Mouse (Mus musculus): ENCODE measurements around the gene Prdx2. TPM values are rescaled to one million over a fixed set of nuclear protein-coding genes. Genes with fewer than 3 reads are reported as not detected.

Prdx2 gene
- polyA plus RNA-seq, 1 experiment from 2014 or later: 337 TPM

GRCm38 (mm10) chr8:84946528-84947240 lies 22.7 kb upstream of the Prdx2 start, which contains the start of gene Rtbdn:
Rtbdn (plus strand) TSS chr8:84946991.
- no peak for DNase-seq (ENCODE audit: low spot score)
- H3K36me3 ChIP-seq (ENCODE audit: insufficient read depth, low read length): no peaks in the 10 kb centered on the region
- H3K9ac ChIP-seq (replicated peaks; ENCODE audit: low read depth): no peak within 1 kb of the TSS
- TF ChIP-seq CTCF (IDR thresholded peaks at IDR 0.05) (peak; percentile 46), EP300 (IDR thresholded peaks at IDR 0.05) (no peak)
- peak within 1 kb of the TSS; percentile 55 for H3K4me2 ChIP-seq (replicated peaks; ENCODE audit: low read depth, low read length)
- H3K4me1 ChIP-seq (ENCODE audit: insufficient read depth, low read depth, low read length): no peaks in the 10 kb centered on the region
- H3K4me3 ChIP-seq (ENCODE audit: low read depth, low read length): peak within 1 kb of the TSS; percentile 32
- ATAC-seq: peak; percentile 16; the same call in 1 of the 2 replicates
- no peaks in the 10 kb centered on the region for H3K9me3 ChIP-seq (ENCODE audit: low read length)
- no peak within 1 kb of the TSS for H3K27ac ChIP-seq (ENCODE audit: low read length)
- H3K27me3 ChIP-seq (replicated peaks; ENCODE audit: insufficient read depth, low read length): peaks cover 48% of the 10 kb centered on the region
- 9% methylated on average over 17 of the region's 17 CpGs for WGBS

- no peaks in the 10 kb centered on the region for H3K36me3 ChIP-seq (ENCODE audit: insufficient read depth, low read length)
- WGBS: 14% methylated on average over 9 of the region's 9 CpGs
- TF ChIP-seq EP300 (IDR thresholded peaks at IDR 0.05) (no peak), CTCF (IDR thresholded peaks at IDR 0.05) (no peak)
- no peak overlapping the region for H3K27ac ChIP-seq (ENCODE audit: low read length)
- no peaks in the 10 kb centered on the region for H3K4me1 ChIP-seq (ENCODE audit: insufficient read depth, low read depth, low read length)
- H3K4me3 ChIP-seq (ENCODE audit: low read depth, low read length): no peak overlapping the region
- H3K9me3 ChIP-seq (ENCODE audit: low read length): no peaks in the 10 kb centered on the region
- peaks cover 48% of the 10 kb centered on the region for H3K27me3 ChIP-seq (replicated peaks; ENCODE audit: insufficient read depth, low read length)
- ATAC-seq: peak; percentile 33; the same call in 1 of the 2 replicates
- DNase-seq (ENCODE audit: low spot score): peak; percentile 58
- no peak overlapping the region for H3K4me2 ChIP-seq (replicated peaks; ENCODE audit: low read depth, low read length)
- H3K9ac ChIP-seq (replicated peaks; ENCODE audit: low read depth): no peak overlapping the region
These were observed 22.2 kb upstream of the Prdx2 start for GRCm38 (mm10) chr8:84947241-84947545.

GRCm38 (mm10) chr8:84949753-84950152 lies 19.6 kb upstream of the Prdx2 start:
- ATAC-seq (no peak), DNase-seq (ENCODE audit: low spot score) (no peak)
- H3K4me2 ChIP-seq (replicated peaks; ENCODE audit: low read depth, low read length): no peak overlapping the region
- H3K27ac ChIP-seq (ENCODE audit: low read length): no peak overlapping the region
- TF ChIP-seq EP300 (IDR thresholded peaks at IDR 0.05) (no peak), CTCF (IDR thresholded peaks at IDR 0.05) (no peak)
- WGBS: 18% methylated on average over 12 of the region's 12 CpGs
- H3K9me3 ChIP-seq (ENCODE audit: low read length): no peaks in the 10 kb centered on the region
- no peaks in the 10 kb centered on the region for H3K4me1 ChIP-seq (ENCODE audit: insufficient read depth, low read depth, low read length)
- H3K36me3 ChIP-seq (ENCODE audit: insufficient read depth, low read length): no peaks in the 10 kb centered on the region
- no peak overlapping the region for H3K9ac ChIP-seq (replicated peaks; ENCODE audit: low read depth)
- no peak overlapping the region for H3K4me3 ChIP-seq (ENCODE audit: low read depth, low read length)
- peaks cover 35% of the 10 kb centered on the region for H3K27me3 ChIP-seq (replicated peaks; ENCODE audit: insufficient read depth, low read length)

- TF ChIP-seq EP300 (IDR thresholded peaks at IDR 0.05): no peak
- no peak overlapping the region for H3K4me3 ChIP-seq (ENCODE audit: low read depth, low read length)
- peak; percentile 56 for DNase-seq (ENCODE audit: low spot score)
- peaks cover 8% of the 10 kb centered on the region; the same call in 1 of the 2 replicates for H3K27me3 ChIP-seq (replicated peaks; ENCODE audit: insufficient read depth, low read length)
- no peaks in the 10 kb centered on the region for H3K36me3 ChIP-seq (ENCODE audit: insufficient read depth, low read length)
- H3K9ac ChIP-seq (replicated peaks; ENCODE audit: low read depth): no peak overlapping the region
- no peaks in the 10 kb centered on the region for H3K4me1 ChIP-seq (ENCODE audit: insufficient read depth, low read depth, low read length)
- WGBS: 9% methylated on average over 18 of the region's 18 CpGs
- peak; percentile 77 for ATAC-seq
- H3K27ac ChIP-seq (ENCODE audit: low read length): no peak overlapping the region
- peak overlapping the region; percentile 27; the same call in 1 of the 2 replicates for H3K4me2 ChIP-seq (replicated peaks; ENCODE audit: low read depth, low read length)
- no peaks in the 10 kb centered on the region for H3K9me3 ChIP-seq (ENCODE audit: low read length)
These were observed 16.7 kb upstream of the Prdx2 start for GRCm38 (mm10) chr8:84952612-84953255.

- Histone ChIP-seq H3K4me3 (ENCODE audit: low read depth, low read length) (no peak overlapping the region), H3K27me3 (replicated peaks; ENCODE audit: insufficient read depth, low read length) (no peaks in the 10 kb centered on the region), H3K4me1 (ENCODE audit: insufficient read depth, low read depth, low read length) (no peaks in the 10 kb centered on the region), H3K9ac (replicated peaks; ENCODE audit: low read depth) (no peak overlapping the region), H3K27ac (ENCODE audit: low read length) (no peak overlapping the region), H3K4me2 (replicated peaks; ENCODE audit: low read depth, low read length) (no peak overlapping the region), H3K9me3 (ENCODE audit: low read length) (no peaks in the 10 kb centered on the region), H3K36me3 (ENCODE audit: insufficient read depth, low read length) (no peaks in the 10 kb centered on the region)
- no peak for ATAC-seq
- 44% methylated on average over 2 of the region's 2 CpGs for WGBS
- peak; percentile 85 for TF ChIP-seq CTCF (IDR thresholded peaks at IDR 0.05)
- TF ChIP-seq EP300 (IDR thresholded peaks at IDR 0.05): no peak
- DNase-seq (ENCODE audit: low spot score): peak; percentile 71
These were observed 12.6 kb upstream of the Prdx2 start for GRCm38 (mm10) chr8:84956768-84957167.

- Histone ChIP-seq H3K4me2 (replicated peaks; ENCODE audit: low read depth, low read length) (no peak overlapping the region), H3K27ac (ENCODE audit: low read length) (no peak overlapping the region), H3K9ac (replicated peaks; ENCODE audit: low read depth) (no peak overlapping the region), H3K9me3 (ENCODE audit: low read length) (no peaks in the 10 kb centered on the region), H3K4me1 (ENCODE audit: insufficient read depth, low read depth, low read length) (no peaks in the 10 kb centered on the region), H3K27me3 (replicated peaks; ENCODE audit: insufficient read depth, low read length) (no peaks in the 10 kb centered on the region), H3K4me3 (ENCODE audit: low read depth, low read length) (no peak overlapping the region), H3K36me3 (ENCODE audit: insufficient read depth, low read length) (no peaks in the 10 kb centered on the region)
- TF ChIP-seq EP300 (IDR thresholded peaks at IDR 0.05): no peak
- WGBS: 84% methylated on average over 7 of the region's 7 CpGs
- DNase-seq (ENCODE audit: low spot score) (no peak), ATAC-seq (no peak)
These were observed 9.6 kb upstream of the Prdx2 start for GRCm38 (mm10) chr8:84959811-84960210.
